Mouse (Mus musculus) heart, adult 2 months (tissue): Measurements from ENCODE around the gene Gabbr1. TPM values are rescaled to one million over a fixed set of nuclear protein-coding genes. Genes with fewer than 3 reads are reported as not detected.

ENCODE experiments used
- DNase-seq, 2 experiments: peaks; one replicate each; pipeline ENCODE4 v3.0.0; 2021
- H3K27ac ChIP-seq: fragments of 200-600 bp; 2 replicates; pipeline ENCODE4 v1.8.1; 2022
- H3K27me3 ChIP-seq: fragments of 200-500 bp; 2 replicates; pipeline ENCODE4 v1.6.1; 2012; ENCODE audit warnings: mild to moderate bottlenecking, low read length, inconsistent platforms, mixed read lengths; ENCODE audit not compliant: control insufficient read depth, insufficient read depth
- H3K36me3 ChIP-seq: fragments of 200-500 bp; 2 replicates; pipeline ENCODE4 v1.6.1; 2012; ENCODE audit warnings: low read length, inconsistent platforms; ENCODE audit not compliant: control insufficient read depth, insufficient read depth
- H3K4me1 ChIP-seq: fragments of 200-500 bp; 2 replicates; pipeline ENCODE4 v1.6.1; 2011; ENCODE audit warnings: low read length; ENCODE audit not compliant: control insufficient read depth, insufficient read depth
- H3K4me3 ChIP-seq: fragments of 200-600 bp; 2 replicates; pipeline ENCODE4 v1.8.1; 2022
- H3K79me2 ChIP-seq: fragments of 200-500 bp; replicated peaks from 2 replicates; pipeline ENCODE4 v1.6.1; 2012; ENCODE audit warnings: mild to moderate bottlenecking, inconsistent platforms, low read length, moderate library complexity, mixed read lengths; ENCODE audit not compliant: control insufficient read depth, insufficient read depth
- H3K9ac ChIP-seq: fragments of 200-500 bp; 2 replicates; pipeline ENCODE4 v1.6.1; 2012; ENCODE audit warnings: low read depth, mild to moderate bottlenecking, control low read depth, inconsistent platforms, low read length, mixed read lengths
- CTCF ChIP-seq: fragments of 200-600 bp; IDR thresholded peaks from 2 replicates; pipeline ENCODE4 v1.8.1; 2022; ENCODE audit warnings: antibody characterized with exemption, mild to moderate bottlenecking, moderate library complexity
- EP300 ChIP-seq: fragments of 200-500 bp; IDR thresholded peaks from 2 replicates; pipeline ENCODE4 v1.6.1; 2011; ENCODE audit warnings: low read depth, low read length, control low read depth; ENCODE audit not compliant: insufficient read depth
- POLR2A ChIP-seq: fragments of 200-500 bp; IDR thresholded peaks from 2 replicates; pipeline ENCODE4 v1.6.1; 2011; ENCODE audit warnings: mild to moderate bottlenecking, low read depth, low read length, control low read depth; ENCODE audit not compliant: insufficient read depth
- WGBS: fragments of 180-500 bp; shearing (Covaris S2); methylation state at CpG from one replicate; pipeline ENCODE4 v1.1.7; 2018; 5-methylcytosine and 5-hydroxymethylcytosine counted together
- intact Hi-C: fragments of 180-260 bp; cut with DNase I; formaldehyde crosslinking; loops from one replicate; pipeline ENCODE4 v1.15.1; 2025
- polyA plus RNA-seq: library from polyadenylated mRNA; depleted of rRNA; stranded (reverse); fragments of >200 nt; gene quantifications from 2 replicates; pipeline ENCODE4 v1.2.3, GENCODE M21; 2012
- total RNA-seq, 2 experiments: library from RNA; stranded (reverse); gene quantifications; 2 replicates each; pipeline ENCODE4 v1.2.3; 2021

Gene Gabbr1
- total and polyA plus RNA-seq, 3 experiments: 6.5 to 15.5 (median 6.7) TPM

GRCm38 (mm10) chr17:37063686-37064495 lies 18.1 kb downstream of the Gabbr1 start:
- Histone ChIP-seq H3K27ac (no peak overlapping the region), H3K4me1 (no peaks in the 10 kb centered on the region), H3K4me3 (no peak overlapping the region), H3K79me2 (no peaks in the 10 kb centered on the region), H3K9ac (no peak overlapping the region), H3K27me3 (no peaks in the 10 kb centered on the region), H3K36me3 (no peaks in the 10 kb centered on the region)
- intact Hi-C loops: no loop called here
- TF ChIP-seq CTCF: no peak
- TF ChIP-seq POLR2A: no peak
- TF ChIP-seq EP300: no peak
- WGBS: 84% methylated on average over 11 of the region's 11 CpGs
- DNase-seq: no peak

DNA sequence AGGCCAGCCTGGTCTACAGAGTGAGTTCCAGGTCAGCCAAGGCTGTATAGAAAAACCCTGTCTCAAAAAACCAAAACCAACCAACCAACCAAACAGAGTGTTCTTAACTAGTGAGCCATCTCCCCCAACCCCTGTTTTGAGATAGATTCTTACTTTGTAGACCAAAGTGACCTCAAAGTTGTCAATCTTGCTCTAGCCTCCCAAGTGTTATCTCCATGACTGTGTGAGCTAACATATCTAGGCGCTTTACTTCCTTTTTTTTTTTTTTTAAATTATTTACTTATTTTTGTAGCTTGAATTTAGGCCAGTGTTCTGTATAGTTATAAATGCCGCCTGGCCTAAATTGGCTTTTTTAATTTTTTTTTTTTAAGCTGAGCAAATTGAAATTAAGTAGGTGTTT lies 20.2 kb downstream of the Gabbr1 start:
- Histone ChIP-seq H3K36me3 (no peaks in the 10 kb centered on the region), H3K27me3 (no peaks in the 10 kb centered on the region), H3K27ac (no peak overlapping the region), H3K9ac (no peak overlapping the region), H3K4me3 (no peak overlapping the region), H3K79me2 (no peaks in the 10 kb centered on the region), H3K4me1 (no peaks in the 10 kb centered on the region)
- WGBS: 94% methylated on average over 2 of the region's 2 CpGs
- intact Hi-C loops: no loop called here
- no peak for TF ChIP-seq POLR2A
- TF ChIP-seq EP300: no peak
- no peak for TF ChIP-seq CTCF
- DNase-seq: no peak

DNA sequence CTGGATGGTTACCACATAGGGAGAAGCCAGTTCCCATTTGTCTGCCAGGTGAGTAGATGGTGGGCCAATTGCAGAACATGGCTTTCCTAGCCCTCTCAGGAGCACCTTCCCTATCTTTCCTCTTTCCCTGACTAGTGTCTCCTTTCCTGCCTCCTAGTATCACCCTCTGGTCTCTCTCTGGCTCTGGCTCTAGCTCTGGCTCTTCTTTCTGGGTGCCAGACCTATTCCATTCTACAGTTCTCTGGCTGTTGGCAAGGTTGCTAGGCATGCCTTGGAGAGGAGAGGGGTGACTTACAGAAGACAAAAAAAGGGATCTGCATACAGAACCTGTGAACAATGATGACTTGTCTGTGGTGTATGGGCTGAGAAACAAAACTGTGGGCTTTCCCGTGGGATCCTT lies 22.1 kb downstream of the Gabbr1 start:
- Histone ChIP-seq H3K4me3 (no peak overlapping the region), H3K36me3 (no peaks in the 10 kb centered on the region), H3K4me1 (no peaks in the 10 kb centered on the region), H3K79me2 (no peaks in the 10 kb centered on the region), H3K9ac (no peak overlapping the region), H3K27me3 (no peaks in the 10 kb centered on the region), H3K27ac (no peak overlapping the region)
- intact Hi-C loops: no loop called here
- TF ChIP-seq EP300: no peak
- TF ChIP-seq CTCF: no peak
- no peak for TF ChIP-seq POLR2A
- 85% methylated on average over 1 of the region's 1 CpGs for WGBS
- no peak for DNase-seq

DNA sequence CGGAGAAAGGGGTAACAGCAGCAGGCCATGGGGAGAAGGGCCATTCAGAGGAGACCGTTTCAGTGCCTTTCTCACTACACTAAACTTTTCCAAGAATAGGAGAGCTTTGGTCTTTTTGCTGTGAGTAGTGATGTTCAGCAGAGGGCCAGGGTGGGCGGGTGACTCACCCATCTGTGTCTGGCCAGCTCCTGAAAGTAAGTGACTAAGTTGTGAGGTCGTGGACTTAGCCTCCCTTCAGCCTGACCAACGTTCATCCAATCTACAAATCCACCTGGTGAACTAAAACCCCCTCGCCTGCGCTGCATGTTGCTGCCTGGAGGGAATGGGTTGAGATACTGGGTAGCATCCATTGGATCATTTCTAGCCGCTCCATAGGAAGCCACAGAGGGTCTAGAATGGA lies 24.4 kb downstream of the Gabbr1 start:
- no peak for DNase-seq
- TF ChIP-seq CTCF: no peak
- TF ChIP-seq POLR2A: no peak
- no peak for TF ChIP-seq EP300
- H3K4me1 ChIP-seq: no peaks in the 10 kb centered on the region
- H3K36me3 ChIP-seq: no peaks in the 10 kb centered on the region
- intact Hi-C loops: no loop called here
- H3K27ac ChIP-seq: no peak overlapping the region
- no peak overlapping the region for H3K9ac ChIP-seq
- H3K27me3 ChIP-seq: no peaks in the 10 kb centered on the region
- H3K79me2 ChIP-seq: no peaks in the 10 kb centered on the region
- WGBS: 78% methylated on average over 8 of the region's 8 CpGs
- no peak overlapping the region for H3K4me3 ChIP-seq

GRCm38 (mm10) chr17:37072080-37072729 lies 26.4 kb downstream of the Gabbr1 start:
- Histone ChIP-seq H3K9ac (no peak overlapping the region), H3K27me3 (no peaks in the 10 kb centered on the region), H3K4me3 (no peak overlapping the region), H3K4me1 (no peaks in the 10 kb centered on the region), H3K79me2 (no peaks in the 10 kb centered on the region), H3K36me3 (no peaks in the 10 kb centered on the region), H3K27ac (no peak overlapping the region)
- TF ChIP-seq POLR2A (no peak), CTCF (no peak), EP300 (no peak)
- DNase-seq: no peak
- intact Hi-C loops: no loop called here
- 82% methylated on average over 12 of the region's 12 CpGs for WGBS

- intact Hi-C loops: no loop called here
- Histone ChIP-seq H3K36me3 (no peaks in the 10 kb centered on the region), H3K4me3 (no peak overlapping the region), H3K4me1 (no peaks in the 10 kb centered on the region), H3K9ac (no peak overlapping the region), H3K27me3 (no peaks in the 10 kb centered on the region), H3K27ac (no peak overlapping the region), H3K79me2 (no peaks in the 10 kb centered on the region)
- TF ChIP-seq CTCF (no peak), POLR2A (no peak), EP300 (no peak)
- 63% methylated on average over 11 of the region's 11 CpGs for WGBS
- DNase-seq: no peak
These were observed 27.0 kb downstream of the Gabbr1 start for GRCm38 (mm10) chr17:37072730-37073276.
